Mouse (Mus musculus): Measurements from ENCODE around the gene Mospd2. TPM values are rescaled to one million over a fixed set of nuclear protein-coding genes. Genes with fewer than 3 reads are reported as not detected.
A peak's percentile ranks its signal among the peaks of the same experiment; 100 is the strongest.

Mospd2 gene
- 21.1 and 21.6 TPM in 2 replicates for polyA plus RNA-seq (2015; fragmentation: Nextera tagmentation; extraction: Ambion mirVana)

DNA sequence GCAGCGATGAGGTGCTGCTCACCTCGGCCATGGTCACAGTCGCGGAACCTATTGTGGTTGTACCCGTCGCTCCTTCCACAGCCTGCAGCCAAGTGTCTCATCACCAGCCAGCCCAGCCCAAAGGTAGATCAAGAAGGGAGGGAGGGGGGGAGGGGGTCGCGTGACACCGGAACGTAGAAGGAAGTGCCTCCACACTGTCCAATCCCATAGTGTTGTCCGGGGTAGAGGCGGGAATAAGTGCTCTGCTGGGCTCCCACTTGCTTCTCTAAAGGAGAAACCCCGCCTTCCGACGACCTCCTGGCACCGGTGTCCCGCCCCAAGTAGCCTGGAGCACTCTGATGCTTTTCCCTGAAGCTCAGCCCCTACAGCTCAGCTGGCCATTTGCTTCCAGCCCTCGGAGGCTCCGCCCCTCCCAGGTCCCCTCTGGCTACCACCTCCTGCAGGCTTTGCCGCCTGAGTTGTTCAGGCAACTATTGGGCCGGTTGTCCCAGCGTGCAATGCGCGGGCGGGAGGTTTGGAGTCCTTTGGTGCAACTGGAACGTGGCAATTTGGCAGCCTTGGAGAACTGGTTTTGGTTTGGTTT, at the start of gene Mospd2, which contains the start of gene Fancb:
TSS of gene Mospd2 (minus strand) at position 183 of the 583 bp plus-strand sequence.
TSS of gene Fancb (plus strand) at position 400 of the 583 bp plus-strand sequence.
- WGBS, result 19% methylated on average over 26 of the region's 26 CpGs

GRCm38 (mm10) chrX:165004779-165005324, 24.7 kb upstream of the Mospd2 start, which contains the start of gene Gm17604:
Gm17604 (minus strand) TSS chrX:165004829.
- H3K27ac ChIP-seq (ENCODE audit: low read length), result no peak within 1 kb of the TSS
- no peaks in the 10 kb centered on the region for H3K4me1 ChIP-seq (ENCODE audit: control insufficient read depth, insufficient read depth, low read length)
- no peak within 1 kb of the TSS for H3K4me2 ChIP-seq (ENCODE audit: low read depth, low read length)
- H3K9me3 ChIP-seq (ENCODE audit: control insufficient read depth, low read length), result no peaks in the 10 kb centered on the region
- H3K27me3 ChIP-seq (replicated peaks; ENCODE audit: control insufficient read depth, insufficient read depth, low read length), result no peaks in the 10 kb centered on the region
- H3K36me3 ChIP-seq (ENCODE audit: control insufficient read depth, insufficient read depth, low read length), result no peaks in the 10 kb centered on the region
- ATAC-seq, result peak; percentile 42; the same call in 1 of the 2 replicates
- H3K4me3 ChIP-seq (ENCODE audit: low read length), result no peak within 1 kb of the TSS
- no peak within 1 kb of the TSS for H3K9ac ChIP-seq (ENCODE audit: low read depth, low read length)

More for the DNA sequence above, at the start of gene Mospd2, which contains the start of gene Fancb:
- peak; percentile 100 for ATAC-seq
- H3K9me3 ChIP-seq (ENCODE audit: control insufficient read depth, low read length), result no peaks in the 10 kb centered on the region
- H3K27me3 ChIP-seq (replicated peaks; ENCODE audit: control insufficient read depth, insufficient read depth, low read length), result no peaks in the 10 kb centered on the region
- no peak within 1 kb of the TSS for H3K27ac ChIP-seq (ENCODE audit: low read length)
- H3K9ac ChIP-seq (ENCODE audit: low read depth, low read length), result peak within 1 kb of the TSS; percentile 71
- no peaks in the 10 kb centered on the region for H3K36me3 ChIP-seq (ENCODE audit: control insufficient read depth, insufficient read depth, low read length)
- H3K4me3 ChIP-seq (ENCODE audit: low read length), result peak within 1 kb of the TSS; percentile 57
- H3K4me1 ChIP-seq (ENCODE audit: control insufficient read depth, insufficient read depth, low read length), result no peaks in the 10 kb centered on the region; the same call in 1 of the 2 replicates
- H3K4me2 ChIP-seq (ENCODE audit: low read depth, low read length), result peak within 1 kb of the TSS; percentile 52

DNA sequence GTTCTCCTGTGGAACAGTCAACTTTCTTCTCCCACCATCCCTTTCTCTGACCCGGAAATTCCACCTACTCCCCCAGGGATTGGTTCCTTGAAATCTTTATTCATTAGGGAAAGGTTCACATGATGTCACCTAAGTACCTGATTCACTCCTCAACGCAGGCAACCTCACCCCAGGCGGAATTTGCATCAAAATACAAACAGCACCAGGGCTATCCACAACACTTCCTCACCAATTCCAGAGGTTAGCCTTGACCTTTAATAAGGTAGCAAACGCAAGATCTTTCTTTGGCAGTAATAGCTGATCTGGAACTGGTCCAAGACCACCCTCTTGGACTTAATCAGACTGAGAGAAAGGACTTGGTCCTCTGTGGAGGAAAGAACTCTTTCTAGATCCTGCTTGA, 23.0 kb upstream of the Mospd2 start:
- H3K9ac ChIP-seq (ENCODE audit: low read depth, low read length), result no peak overlapping the region
- no peaks in the 10 kb centered on the region for H3K36me3 ChIP-seq (ENCODE audit: control insufficient read depth, insufficient read depth, low read length)
- H3K9me3 ChIP-seq (ENCODE audit: control insufficient read depth, low read length), result no peaks in the 10 kb centered on the region
- H3K4me2 ChIP-seq (ENCODE audit: low read depth, low read length), result no peak overlapping the region
- no peaks in the 10 kb centered on the region for H3K4me1 ChIP-seq (ENCODE audit: control insufficient read depth, insufficient read depth, low read length)
- no peaks in the 10 kb centered on the region for H3K27me3 ChIP-seq (replicated peaks; ENCODE audit: control insufficient read depth, insufficient read depth, low read length)
- no peak overlapping the region for H3K27ac ChIP-seq (ENCODE audit: low read length)
- ATAC-seq, result no peak
- H3K4me3 ChIP-seq (ENCODE audit: low read length), result no peak overlapping the region
- WGBS, result 40% methylated on average over 4 of the region's 4 CpGs

DNA sequence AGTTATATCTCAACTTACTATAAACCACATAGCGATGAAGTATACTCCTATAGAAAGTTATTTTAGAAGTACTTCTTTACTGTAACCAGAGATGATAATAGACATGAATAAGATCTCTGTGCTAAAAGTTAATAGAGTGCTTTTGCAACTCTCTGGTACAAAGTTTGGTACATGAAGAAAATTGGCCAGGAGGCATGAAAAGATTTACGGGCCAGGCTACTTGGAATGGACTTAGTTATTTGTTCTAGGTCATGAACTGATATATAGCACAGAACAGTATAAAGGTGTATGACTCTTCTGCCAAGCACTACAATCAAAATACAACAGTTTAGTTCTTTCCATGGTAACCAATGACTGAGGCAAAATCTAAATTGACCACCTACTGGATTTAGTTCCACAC, 1.3 kb downstream of the Mospd2 start:
- ATAC-seq, result no peak
- no peaks in the 10 kb centered on the region for H3K36me3 ChIP-seq (ENCODE audit: control insufficient read depth, insufficient read depth, low read length)

DNA sequence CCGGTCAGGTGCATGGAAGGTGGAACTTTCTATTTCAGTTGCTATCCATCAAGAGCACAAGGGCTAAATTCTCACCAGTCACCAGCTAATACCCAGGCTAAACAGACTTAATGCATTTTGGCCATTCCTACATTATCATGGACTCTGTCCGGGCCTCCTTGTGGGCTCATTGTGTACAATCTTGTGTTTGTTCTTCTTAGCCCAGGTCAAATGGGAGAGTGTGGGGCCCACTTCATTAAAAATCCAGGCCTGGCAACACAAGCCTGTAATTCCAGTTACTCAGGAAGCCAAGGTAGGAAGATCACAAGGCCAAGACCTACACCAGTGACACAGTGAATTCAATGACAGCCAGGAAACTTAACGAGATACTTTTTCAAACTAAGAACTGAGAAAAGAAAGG, 9.0 kb downstream of the Mospd2 start:
- no peak overlapping the region for H3K4me2 ChIP-seq (ENCODE audit: low read depth, low read length)
- H3K9me3 ChIP-seq (ENCODE audit: control insufficient read depth, low read length), result no peaks in the 10 kb centered on the region
- H3K27me3 ChIP-seq (replicated peaks; ENCODE audit: control insufficient read depth, insufficient read depth, low read length), result no peaks in the 10 kb centered on the region
- no peak overlapping the region for H3K27ac ChIP-seq (ENCODE audit: low read length)
- WGBS, result 71% methylated on average over 3 of the region's 3 CpGs
- H3K36me3 ChIP-seq (ENCODE audit: control insufficient read depth, insufficient read depth, low read length), result no peaks in the 10 kb centered on the region
- no peak overlapping the region for H3K9ac ChIP-seq (ENCODE audit: low read depth, low read length)
- H3K4me1 ChIP-seq (ENCODE audit: control insufficient read depth, insufficient read depth, low read length), result no peaks in the 10 kb centered on the region
- ATAC-seq, result peak; percentile 55; the same call in 1 of the 2 replicates
- H3K4me3 ChIP-seq (ENCODE audit: low read length), result no peak overlapping the region

More for the DNA sequence above, 1.3 kb downstream of the Mospd2 start:
- Histone ChIP-seq H3K4me1 (ENCODE audit: control insufficient read depth, insufficient read depth, low read length) (no peaks in the 10 kb centered on the region; the same call in 1 of the 2 replicates), H3K9me3 (ENCODE audit: control insufficient read depth, low read length) (no peaks in the 10 kb centered on the region), H3K27me3 (replicated peaks; ENCODE audit: control insufficient read depth, insufficient read depth, low read length) (no peaks in the 10 kb centered on the region), H3K27ac (ENCODE audit: low read length) (no peak overlapping the region), H3K9ac (ENCODE audit: low read depth, low read length) (no peak overlapping the region), H3K4me3 (ENCODE audit: low read length) (no peak overlapping the region), H3K4me2 (ENCODE audit: low read depth, low read length) (peak overlapping the region; percentile 52; the same call in 1 of the 2 replicates)
- 88% methylated on average over 2 of the region's 2 CpGs for WGBS

DNA sequence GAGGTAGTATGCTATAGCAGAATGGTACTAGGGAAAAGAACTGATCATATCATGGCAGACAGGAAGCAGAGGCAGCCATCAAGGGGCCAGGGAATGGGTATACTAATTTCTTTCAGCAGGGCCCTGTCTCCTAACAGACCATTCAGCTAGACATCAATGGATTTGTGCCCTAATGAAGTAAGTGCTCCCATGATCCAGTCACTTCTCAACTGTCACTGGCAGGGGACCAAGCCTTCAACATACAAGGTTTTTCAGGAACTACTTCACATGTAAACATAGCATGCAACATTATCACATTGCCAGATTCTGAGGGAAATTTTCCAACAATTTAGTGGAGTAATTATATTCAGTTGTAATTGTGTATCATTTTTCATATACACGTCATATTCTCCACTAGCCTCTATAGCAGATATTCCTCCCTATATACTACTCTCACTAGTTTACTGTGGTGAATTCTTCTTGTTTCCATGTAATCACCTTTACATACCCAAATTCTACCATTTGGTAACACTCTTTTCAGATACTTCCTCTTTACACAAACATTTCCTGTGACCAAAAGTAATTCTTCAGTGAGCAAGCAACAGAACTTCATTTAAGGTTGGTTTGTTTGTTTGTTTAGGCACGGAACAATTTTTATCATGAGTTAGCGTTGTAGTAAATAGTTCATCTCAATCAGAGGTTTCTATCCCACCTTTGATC, 14.3 kb downstream of the Mospd2 start:
- 81% methylated on average over 3 of the region's 3 CpGs for WGBS
- no peak for ATAC-seq

DNA sequence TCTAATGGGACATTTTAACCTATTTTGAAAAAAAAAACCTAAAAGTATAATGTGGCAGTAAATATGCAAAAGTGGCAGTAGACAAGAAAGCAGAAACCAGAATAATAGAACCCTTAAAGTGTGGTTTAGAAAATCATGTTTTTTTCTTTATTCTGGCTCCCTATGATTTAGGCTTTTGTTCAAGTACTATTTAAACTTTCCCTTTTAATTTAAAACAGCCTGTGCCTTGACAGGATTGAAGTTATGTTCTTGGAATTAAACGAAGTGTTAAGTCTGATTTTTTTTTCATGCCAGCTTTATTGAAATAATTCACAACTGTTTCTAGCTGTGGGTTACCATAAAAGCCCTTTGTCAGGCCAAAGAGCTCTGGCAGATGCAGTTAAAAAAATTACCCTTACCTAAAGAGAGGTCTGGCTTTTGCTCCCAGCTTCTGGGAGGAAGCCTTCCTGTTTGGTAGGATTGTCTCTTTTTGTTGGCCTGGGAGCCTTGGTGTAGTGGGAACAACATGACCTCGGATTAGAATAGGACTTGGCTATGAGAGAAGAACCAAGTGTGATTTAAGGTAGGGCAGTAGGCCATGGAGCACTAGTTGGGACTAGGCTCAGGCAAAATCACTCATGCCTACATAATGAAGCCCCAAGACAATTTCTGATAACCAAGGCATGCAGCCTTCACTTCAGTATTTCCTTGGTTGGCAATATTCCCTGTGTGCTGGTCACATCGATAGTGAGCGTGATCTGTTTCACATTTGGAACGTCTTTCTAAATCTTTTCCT, 27.4 kb downstream of the Mospd2 start:
- no peak overlapping the region for H3K9ac ChIP-seq (ENCODE audit: low read depth, low read length)
- no peaks in the 10 kb centered on the region for H3K36me3 ChIP-seq (ENCODE audit: control insufficient read depth, insufficient read depth, low read length)
- WGBS, result 77% methylated on average over 5 of the region's 5 CpGs
- H3K4me3 ChIP-seq (ENCODE audit: low read length), result no peak overlapping the region
- no peaks in the 10 kb centered on the region for H3K9me3 ChIP-seq (ENCODE audit: control insufficient read depth, low read length)
- H3K27ac ChIP-seq (ENCODE audit: low read length), result no peak overlapping the region
- no peak overlapping the region for H3K4me2 ChIP-seq (ENCODE audit: low read depth, low read length)
- no peak for ATAC-seq
- no peaks in the 10 kb centered on the region for H3K27me3 ChIP-seq (replicated peaks; ENCODE audit: control insufficient read depth, insufficient read depth, low read length)
- H3K4me1 ChIP-seq (ENCODE audit: control insufficient read depth, insufficient read depth, low read length), result no peaks in the 10 kb centered on the region

More for the DNA sequence above, 14.3 kb downstream of the Mospd2 start:
- Histone ChIP-seq H3K36me3 (ENCODE audit: control insufficient read depth, insufficient read depth, low read length) (no peaks in the 10 kb centered on the region), H3K27me3 (replicated peaks; ENCODE audit: control insufficient read depth, insufficient read depth, low read length) (no peaks in the 10 kb centered on the region), H3K4me2 (ENCODE audit: low read depth, low read length) (no peak overlapping the region), H3K4me1 (ENCODE audit: control insufficient read depth, insufficient read depth, low read length) (no peaks in the 10 kb centered on the region), H3K27ac (ENCODE audit: low read length) (no peak overlapping the region), H3K9ac (ENCODE audit: low read depth, low read length) (no peak overlapping the region), H3K9me3 (ENCODE audit: control insufficient read depth, low read length) (no peaks in the 10 kb centered on the region), H3K4me3 (ENCODE audit: low read length) (no peak overlapping the region)

DNA sequence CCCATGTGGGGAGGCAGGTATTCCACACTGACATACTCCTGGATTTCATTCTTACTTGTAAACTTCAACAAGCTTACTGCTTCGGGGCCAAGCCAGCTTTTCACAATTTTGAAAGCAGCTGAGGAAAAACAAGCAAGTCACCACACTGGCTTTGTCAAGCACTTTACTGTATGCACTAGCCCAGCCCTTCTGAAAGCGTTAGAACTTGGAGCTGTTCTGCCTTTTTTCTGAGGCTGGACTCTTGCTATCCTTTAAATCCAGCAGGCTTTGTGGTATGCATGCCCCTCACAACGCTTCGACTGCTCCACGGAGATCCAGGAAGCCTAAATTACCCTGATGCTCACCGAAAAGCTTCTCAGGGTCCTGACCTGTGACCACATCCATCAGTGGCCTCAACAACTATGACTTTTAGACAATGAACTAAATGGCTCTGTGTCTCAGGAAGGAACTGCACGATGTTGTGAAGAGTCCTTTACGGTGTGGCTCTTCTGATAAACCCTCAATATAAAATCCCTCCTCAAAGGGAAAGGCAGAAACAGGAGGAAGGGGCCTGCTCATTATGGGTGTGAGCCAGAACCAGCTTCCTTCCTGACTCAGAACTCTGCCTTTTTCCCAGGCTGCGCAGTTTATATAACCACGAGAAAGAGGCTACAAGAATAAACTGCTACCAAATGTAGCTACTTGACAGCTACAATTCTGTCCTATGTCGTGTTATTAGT, 28.2 kb downstream of the Mospd2 start:
- Histone ChIP-seq H3K4me3 (ENCODE audit: low read length) (no peak overlapping the region), H3K9ac (ENCODE audit: low read depth, low read length) (no peak overlapping the region), H3K9me3 (ENCODE audit: control insufficient read depth, low read length) (no peaks in the 10 kb centered on the region), H3K4me2 (ENCODE audit: low read depth, low read length) (no peak overlapping the region), H3K27ac (ENCODE audit: low read length) (no peak overlapping the region), H3K27me3 (replicated peaks; ENCODE audit: control insufficient read depth, insufficient read depth, low read length) (no peaks in the 10 kb centered on the region), H3K36me3 (ENCODE audit: control insufficient read depth, insufficient read depth, low read length) (no peaks in the 10 kb centered on the region), H3K4me1 (ENCODE audit: control insufficient read depth, insufficient read depth, low read length) (no peaks in the 10 kb centered on the region)
- 61% methylated on average over 11 of the region's 11 CpGs for WGBS
- no peak for ATAC-seq

All from intestine, embryonic 16.5 days (tissue).